Mouse (Mus musculus): ENCODE measurements around the gene Mthfs.
"Not testable (repeated sequence)": the region's sequence is repeated elsewhere in the genome, so short reads cannot be mapped to it uniquely, and the experiment has no call there.

GRCm38 (mm10) chr9:89218174-89218573 lies 7.7 kb downstream of the Mthfs start:
- not testable (repeated sequence) for TF ChIP-seq MYOG (IDR thresholded peaks at IDR 0.05; ENCODE audit: control insufficient read depth in 1 of 3, insufficient read depth in 1 of 3, insufficient read length in 2 of 3, low read depth in 2 of 3); REST (IDR thresholded peaks at IDR 0.05; ENCODE audit: insufficient read depth, insufficient read length); SRF (IDR thresholded peaks at IDR 0.05; ENCODE audit: control insufficient read depth, insufficient read length, low read depth); POLR2A (IDR thresholded peaks at IDR 0.05; ENCODE audit: insufficient read length, low read depth); E2F4 (IDR thresholded peaks at IDR 0.05; ENCODE audit: insufficient read depth); POLR2AphosphoS2 (IDR thresholded peaks at IDR 0.05; ENCODE audit: insufficient read length, low read depth); MAX (IDR thresholded peaks at IDR 0.05; ENCODE audit: low read depth); TCF3 (IDR thresholded peaks at IDR 0.05; ENCODE audit: insufficient read length, low read depth); USF1 (IDR thresholded peaks at IDR 0.05; ENCODE audit: low read depth); TCF12 (IDR thresholded peaks at IDR 0.05; ENCODE audit: insufficient read depth, poor library complexity, severe bottlenecking)
